Mouse (Mus musculus) forebrain, embryonic 13.5 days (tissue): ENCODE data around the gene Rpf2. TPM values are rescaled to one million over a fixed set of nuclear protein-coding genes. Genes with fewer than 3 reads are reported as not detected.

Source experiments
- ATAC-seq: fragments of 200-750 bp; cut with Nextera tagmentation; 2 replicates; pipeline ENCODE4 v1.8.0; 2017
- H3K27ac ChIP-seq: fragments of 300-500 bp; sonication (generic); 2 replicates; pipeline ENCODE4 v1.5.1; 2015; ENCODE audit warnings: inconsistent platforms, mild to moderate bottlenecking, moderate library complexity
- H3K27me3 ChIP-seq: fragments of 300-500 bp; sonication (generic); 2 replicates; pipeline ENCODE4 v1.6.1; 2015; ENCODE audit warnings: mild to moderate bottlenecking, inconsistent platforms
- H3K36me3 ChIP-seq: fragments of 300-500 bp; sonication (generic); 2 replicates; pipeline ENCODE4 v1.6.1; 2015; ENCODE audit warnings: mild to moderate bottlenecking, inconsistent platforms; ENCODE audit not compliant: poor library complexity, severe bottlenecking
- H3K4me1 ChIP-seq: fragments of 300-500 bp; sonication (generic); 2 replicates; pipeline ENCODE4 v1.6.1; 2015; ENCODE audit warnings: inconsistent platforms
- H3K4me2 ChIP-seq: fragments of 300-500 bp; sonication (generic); 2 replicates; pipeline ENCODE4 v1.6.1; 2015; ENCODE audit warnings: inconsistent platforms, mild to moderate bottlenecking, moderate library complexity
- H3K4me3 ChIP-seq: fragments of 300-500 bp; sonication (generic); 2 replicates; pipeline ENCODE4 v1.5.1; 2015; ENCODE audit warnings: mild to moderate bottlenecking, inconsistent platforms
- H3K9ac ChIP-seq: fragments of 300-500 bp; sonication (generic); 2 replicates; pipeline ENCODE4 v1.6.1; 2015; ENCODE audit warnings: mild to moderate bottlenecking, inconsistent platforms
- H3K9me3 ChIP-seq: fragments of 300-500 bp; sonication (generic); replicated peaks from 2 replicates; pipeline ENCODE4 v1.6.1; 2016; ENCODE audit warnings: inconsistent platforms
- WGBS: fragments of 180-500 bp; shearing (Covaris S2); methylation state at CpG from one replicate; pipeline ENCODE4 v1.1.7; 2015; 5-methylcytosine and 5-hydroxymethylcytosine counted together
- polyA plus RNA-seq: library from polyadenylated mRNA; unstranded; fragments of >200 nt; fragmentation: Nextera tagmentation; extraction: Ambion mirVana; gene quantifications from 2 replicates; pipeline ENCODE4 v1.2.1, GENCODE M21; 2015

The Rpf2 gene
- 80.9 and 84.4 TPM in 2 replicates for polyA plus RNA-seq

DNA sequence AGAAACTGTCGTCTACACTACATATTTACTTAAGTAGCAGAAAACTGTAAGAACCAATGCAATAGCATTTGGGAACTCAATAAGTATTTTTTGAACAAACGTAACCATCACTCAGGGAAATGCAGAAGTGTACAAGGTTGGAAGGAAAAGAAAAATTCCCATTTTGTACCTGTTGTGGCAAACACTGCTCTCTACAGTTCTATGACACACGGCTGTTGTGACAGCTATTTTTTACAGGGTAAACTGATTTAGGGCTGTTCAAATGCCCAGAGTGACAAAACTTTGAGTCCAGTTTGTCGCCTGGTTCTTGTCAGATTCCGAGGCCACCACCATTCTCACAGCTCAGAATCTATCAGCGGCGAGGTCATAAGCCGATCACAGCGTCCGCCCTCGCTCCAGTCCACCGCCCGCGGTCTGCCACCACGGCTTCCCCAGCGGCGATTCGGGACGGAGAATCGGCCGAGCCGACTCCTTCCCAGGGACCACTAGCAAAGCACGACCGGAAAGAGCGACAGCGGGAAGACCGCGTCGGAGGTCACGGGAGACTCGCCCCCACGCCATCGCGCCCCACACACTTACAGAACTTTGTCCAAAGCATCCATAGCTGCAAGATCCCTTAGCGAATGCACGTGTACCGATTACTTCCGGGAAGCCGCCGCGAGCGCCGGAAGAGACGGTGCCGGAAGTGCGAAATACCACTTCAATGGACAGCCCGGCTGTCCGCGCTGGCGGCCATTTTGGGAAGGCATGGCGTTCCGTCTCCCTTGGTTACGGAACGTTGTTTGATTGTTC lies at the start of gene Rpf2:
TSS of gene Rpf2 (minus strand) at position 663 of the 792 bp plus-strand sequence.
- Histone ChIP-seq H3K4me1 (peaks cover 12% of the 10 kb centered on the region; the same call in 1 of the 2 replicates), H3K9me3 (no peaks in the 10 kb centered on the region), H3K36me3 (peaks cover 66% of the 10 kb centered on the region), H3K4me2 (peak within 1 kb of the TSS; percentile 78), H3K27me3 (no peaks in the 10 kb centered on the region), H3K27ac (peak within 1 kb of the TSS; percentile 49), H3K9ac (peak within 1 kb of the TSS; percentile 72), H3K4me3 (peak within 1 kb of the TSS; percentile 73)
- peak; percentile 96 for ATAC-seq
- under 1% methylated on average over 54 of the region's 54 CpGs for WGBS

- Histone ChIP-seq H3K4me3 (no peak overlapping the region), H3K9me3 (no peaks in the 10 kb centered on the region), H3K36me3 (peaks cover 34% of the 10 kb centered on the region), H3K27ac (no peak overlapping the region), H3K9ac (no peak overlapping the region), H3K4me2 (no peak overlapping the region), H3K27me3 (no peaks in the 10 kb centered on the region), H3K4me1 (peaks cover 21% of the 10 kb centered on the region; the same call in 1 of the 2 replicates)
- ATAC-seq: no peak
- 92% methylated on average over 6 of the region's 6 CpGs for WGBS
Measured at GRCm38 (mm10) chr10:40292640-40293039, 45.8 kb upstream of the Rpf2 start.

DNA sequence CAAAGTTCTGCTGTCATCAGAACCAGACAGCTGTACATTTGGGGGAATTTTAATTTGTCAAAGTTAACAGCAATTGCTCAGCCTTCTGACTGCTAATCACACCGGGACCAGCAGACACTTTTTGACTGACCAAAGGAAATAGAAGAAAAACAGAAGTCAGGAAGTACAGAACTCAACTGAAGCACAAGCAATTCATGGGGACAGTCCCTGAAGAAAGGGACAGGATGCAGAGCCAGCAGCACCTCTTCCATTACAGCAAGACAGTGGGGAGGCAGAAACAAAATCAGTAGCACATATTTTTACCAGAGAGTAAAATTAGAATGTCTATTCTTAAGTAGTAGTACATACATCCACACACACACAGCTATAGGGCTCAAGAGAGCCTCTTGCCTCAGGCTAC lies 39.9 kb upstream of the Rpf2 start:
- Histone ChIP-seq H3K4me3 (no peak overlapping the region), H3K27ac (no peak overlapping the region), H3K4me1 (no peaks in the 10 kb centered on the region), H3K9me3 (no peaks in the 10 kb centered on the region), H3K27me3 (no peaks in the 10 kb centered on the region), H3K9ac (no peak overlapping the region), H3K36me3 (peaks cover 47% of the 10 kb centered on the region), H3K4me2 (no peak overlapping the region)
- WGBS: 94% methylated on average over 1 of the region's 1 CpGs
- ATAC-seq: no peak

DNA sequence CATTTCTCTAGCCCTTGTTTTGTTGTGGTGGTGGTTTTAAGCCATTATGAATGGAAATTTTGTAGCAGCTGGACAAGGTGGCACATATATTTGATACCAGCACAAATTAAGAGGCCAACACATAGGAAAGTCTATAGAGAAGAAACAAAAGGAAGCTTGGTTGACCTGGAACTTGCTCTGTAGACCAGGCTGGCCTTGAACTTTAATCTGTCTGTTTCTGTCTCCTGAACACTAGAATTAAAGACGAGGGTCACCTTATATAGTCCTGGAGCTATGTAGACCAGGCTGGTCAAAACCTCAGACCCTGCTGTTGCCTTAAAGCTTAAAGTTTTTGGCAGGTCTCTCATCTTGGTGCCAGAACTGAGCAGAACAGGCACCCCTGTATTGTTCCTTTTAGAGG lies 38.7 kb upstream of the Rpf2 start:
- H3K27ac ChIP-seq: no peak overlapping the region
- H3K4me2 ChIP-seq: no peak overlapping the region
- no peaks in the 10 kb centered on the region for H3K4me1 ChIP-seq
- peaks cover 36% of the 10 kb centered on the region for H3K36me3 ChIP-seq
- no peak overlapping the region for H3K9ac ChIP-seq
- no peak overlapping the region for H3K4me3 ChIP-seq
- no peaks in the 10 kb centered on the region for H3K27me3 ChIP-seq
- 92% methylated on average over 1 of the region's 1 CpGs for WGBS
- ATAC-seq: no peak
- H3K9me3 ChIP-seq: no peaks in the 10 kb centered on the region

DNA sequence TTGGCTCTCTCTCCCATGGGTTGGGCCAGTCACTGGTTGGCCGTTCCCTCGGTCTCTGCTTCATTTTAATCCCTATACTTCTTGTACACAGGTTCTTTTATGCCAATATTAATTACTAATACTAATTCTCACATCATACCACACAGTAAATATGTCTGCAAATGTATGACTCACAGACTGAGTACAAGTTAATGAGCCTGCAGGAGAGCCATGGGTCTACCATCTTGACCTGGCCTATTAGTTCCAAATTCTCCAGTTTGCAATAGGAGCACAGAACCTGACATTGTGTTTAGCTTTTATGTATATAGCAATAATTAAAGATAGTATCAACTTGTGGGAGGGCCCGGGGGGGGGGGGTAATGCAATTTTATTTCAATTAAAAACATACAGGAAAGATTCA lies 38.2 kb upstream of the Rpf2 start:
- no peak for ATAC-seq

DNA sequence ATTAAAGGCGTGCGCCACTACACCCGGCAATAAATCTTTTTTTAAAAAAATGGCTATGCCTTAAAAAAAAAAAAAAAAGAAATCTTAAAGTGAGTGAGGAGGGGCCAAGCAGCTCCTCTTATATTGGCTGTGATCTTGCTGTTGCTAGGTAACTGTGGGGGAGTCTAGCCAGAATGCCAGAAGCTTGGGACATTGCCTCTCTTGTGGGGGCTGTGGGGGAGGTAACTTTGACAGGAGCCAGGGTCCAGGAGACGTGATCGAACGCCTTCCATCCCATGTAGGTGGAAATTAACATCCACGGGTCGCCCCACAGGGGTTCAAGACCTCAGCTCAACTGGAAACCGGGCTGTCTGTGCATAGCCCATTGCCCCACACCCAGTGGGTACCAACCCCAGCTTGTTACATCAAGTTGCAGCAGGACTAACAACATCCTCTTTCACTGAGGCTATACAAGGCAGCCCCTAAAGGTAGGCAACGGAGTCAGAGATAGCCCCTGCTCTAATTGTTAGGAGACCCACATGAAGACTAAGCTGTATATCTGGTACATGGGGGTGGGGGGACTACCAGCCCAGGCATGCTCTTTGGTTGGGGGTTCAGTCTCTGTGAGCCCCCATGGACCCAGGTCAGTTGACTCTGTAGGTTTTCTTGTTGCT lies 37.5 kb upstream of the Rpf2 start:
- H3K9ac ChIP-seq: no peak overlapping the region
- no peaks in the 10 kb centered on the region for H3K4me1 ChIP-seq
- H3K9me3 ChIP-seq: no peaks in the 10 kb centered on the region
- 82% methylated on average over 10 of the region's 10 CpGs for WGBS
- H3K27me3 ChIP-seq: no peaks in the 10 kb centered on the region
- no peak overlapping the region for H3K4me3 ChIP-seq
- H3K36me3 ChIP-seq: peaks cover 26% of the 10 kb centered on the region
- no peak overlapping the region for H3K4me2 ChIP-seq
- H3K27ac ChIP-seq: no peak overlapping the region
- ATAC-seq: peak; percentile 71

More for the DNA sequence above, 38.2 kb upstream of the Rpf2 start:
- H3K27ac ChIP-seq: no peak overlapping the region
- H3K9me3 ChIP-seq: no peaks in the 10 kb centered on the region
- H3K27me3 ChIP-seq: no peaks in the 10 kb centered on the region
- H3K4me3 ChIP-seq: no peak overlapping the region
- H3K4me2 ChIP-seq: no peak overlapping the region
- no peaks in the 10 kb centered on the region for H3K4me1 ChIP-seq
- H3K36me3 ChIP-seq: peaks cover 31% of the 10 kb centered on the region
- WGBS: 87% methylated on average over 3 of the region's 3 CpGs
- H3K9ac ChIP-seq: no peak overlapping the region

DNA sequence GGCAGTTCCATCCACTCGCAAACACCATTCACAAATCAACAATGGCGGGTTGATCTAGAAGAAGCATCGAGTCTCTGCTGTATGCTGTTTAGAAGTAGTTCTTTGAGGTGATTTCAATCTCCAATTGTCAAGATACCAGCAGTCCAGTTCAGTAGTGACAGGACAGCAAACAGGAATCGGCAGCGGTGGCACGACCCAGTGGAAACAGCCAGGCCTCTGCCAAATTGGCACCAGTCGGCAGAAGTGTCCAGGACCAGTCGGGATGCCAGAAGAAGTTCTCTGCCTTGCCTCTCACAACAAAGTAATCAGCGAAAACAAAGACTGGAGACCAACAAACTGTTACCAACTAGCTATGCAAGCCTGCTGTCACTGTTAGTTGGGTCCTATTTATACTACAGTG lies 36.8 kb upstream of the Rpf2 start:
- no peak overlapping the region for H3K4me2 ChIP-seq
- ATAC-seq: no peak; the same call in 1 of the 2 replicates
- H3K4me3 ChIP-seq: no peak overlapping the region
- no peaks in the 10 kb centered on the region for H3K9me3 ChIP-seq
- no peaks in the 10 kb centered on the region for H3K4me1 ChIP-seq
- peaks cover 25% of the 10 kb centered on the region for H3K36me3 ChIP-seq
- WGBS: 94% methylated on average over 9 of the region's 9 CpGs
- H3K27me3 ChIP-seq: no peaks in the 10 kb centered on the region
- H3K9ac ChIP-seq: no peak overlapping the region
- no peak overlapping the region for H3K27ac ChIP-seq

DNA sequence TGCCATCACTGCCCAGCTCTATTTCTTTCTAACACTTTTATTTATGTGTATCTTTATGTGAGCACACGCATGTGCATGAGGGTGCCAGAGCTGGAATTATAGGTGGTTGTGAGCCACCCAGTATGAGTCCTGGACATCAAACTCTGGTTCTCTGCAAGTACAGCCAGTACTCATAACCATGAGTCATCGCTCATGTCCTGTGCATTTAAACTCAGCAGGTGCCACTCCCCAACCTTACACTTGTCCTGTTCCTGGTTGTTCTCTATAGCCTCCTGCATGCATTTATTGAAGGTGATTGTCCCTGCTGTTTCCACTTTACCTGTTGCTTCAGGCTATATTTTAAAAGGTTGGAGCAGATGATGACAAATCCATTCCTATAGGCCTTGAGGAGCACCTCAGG lies 34.7 kb upstream of the Rpf2 start:
- peaks cover 18% of the 10 kb centered on the region for H3K36me3 ChIP-seq
- H3K27me3 ChIP-seq: no peaks in the 10 kb centered on the region
- no peak overlapping the region for H3K9ac ChIP-seq
- H3K4me1 ChIP-seq: no peaks in the 10 kb centered on the region
- no peak for ATAC-seq
- H3K9me3 ChIP-seq: no peaks in the 10 kb centered on the region
- no peak overlapping the region for H3K4me3 ChIP-seq
- H3K4me2 ChIP-seq: no peak overlapping the region
- WGBS: 97% methylated on average over 2 of the region's 2 CpGs
- no peak overlapping the region for H3K27ac ChIP-seq

GRCm38 (mm10) chr10:40278317-40278716 lies 31.5 kb upstream of the Rpf2 start:
- Histone ChIP-seq H3K4me1 (no peaks in the 10 kb centered on the region), H3K27ac (no peak overlapping the region), H3K27me3 (no peaks in the 10 kb centered on the region), H3K36me3 (peaks cover under 1% of the 10 kb centered on the region; the same call in 1 of the 2 replicates), H3K4me2 (no peak overlapping the region), H3K4me3 (no peak overlapping the region), H3K9me3 (no peaks in the 10 kb centered on the region), H3K9ac (no peak overlapping the region)
- WGBS: 74% methylated on average over 5 of the region's 5 CpGs
- no peak for ATAC-seq

DNA sequence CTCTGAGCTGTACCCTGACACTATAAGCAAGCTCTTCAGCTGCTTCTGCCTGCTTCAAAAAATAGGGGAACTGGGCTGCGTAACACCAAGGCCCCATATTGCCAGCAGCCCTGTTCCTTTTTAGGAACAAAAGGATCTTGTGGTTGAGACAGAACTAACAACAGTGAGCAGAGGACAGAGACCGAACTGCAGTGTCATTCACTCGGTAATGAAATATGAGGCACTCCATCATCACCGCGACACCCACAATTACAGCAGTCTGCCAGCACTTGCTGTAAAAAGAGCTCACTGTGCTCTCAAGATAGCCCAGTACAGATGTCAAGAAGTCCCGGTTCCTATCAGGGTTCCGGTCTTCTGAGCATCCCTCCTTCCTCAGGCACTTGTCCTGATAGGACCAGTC lies 29.2 kb upstream of the Rpf2 start:
- H3K36me3 ChIP-seq: no peaks in the 10 kb centered on the region
- no peak overlapping the region for H3K27ac ChIP-seq
- H3K27me3 ChIP-seq: no peaks in the 10 kb centered on the region
- no peak overlapping the region for H3K4me2 ChIP-seq
- no peak for ATAC-seq
- no peaks in the 10 kb centered on the region for H3K9me3 ChIP-seq
- 83% methylated on average over 7 of the region's 7 CpGs for WGBS
- no peak overlapping the region for H3K4me3 ChIP-seq
- H3K4me1 ChIP-seq: no peaks in the 10 kb centered on the region
- no peak overlapping the region for H3K9ac ChIP-seq

DNA sequence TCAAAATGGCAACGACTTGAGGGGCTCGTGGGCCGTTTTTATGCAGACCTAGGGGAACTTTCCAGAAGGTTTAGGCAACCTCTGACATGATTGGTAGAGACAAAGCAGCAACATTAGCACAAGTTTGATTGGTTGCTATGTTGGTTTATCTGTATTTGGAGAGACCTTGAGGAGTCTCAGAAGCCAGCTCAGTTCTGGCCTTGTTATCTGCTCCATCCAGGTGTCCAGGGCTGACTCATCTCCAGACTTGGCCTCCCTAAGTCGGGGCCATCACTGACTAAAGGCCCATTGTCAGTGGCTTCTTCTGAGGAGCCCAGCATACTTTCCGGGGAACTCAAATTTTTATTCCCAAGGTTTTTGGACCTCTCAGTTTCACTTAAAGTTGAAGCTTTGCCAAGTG lies 27.1 kb upstream of the Rpf2 start:
- H3K27me3 ChIP-seq: no peaks in the 10 kb centered on the region
- no peaks in the 10 kb centered on the region for H3K9me3 ChIP-seq
- no peak overlapping the region for H3K27ac ChIP-seq
- H3K36me3 ChIP-seq: no peaks in the 10 kb centered on the region
- 90% methylated on average over 5 of the region's 5 CpGs for WGBS
- H3K4me3 ChIP-seq: no peak overlapping the region
- ATAC-seq: no peak
- H3K4me2 ChIP-seq: no peak overlapping the region
- no peak overlapping the region for H3K9ac ChIP-seq
- no peaks in the 10 kb centered on the region for H3K4me1 ChIP-seq

DNA sequence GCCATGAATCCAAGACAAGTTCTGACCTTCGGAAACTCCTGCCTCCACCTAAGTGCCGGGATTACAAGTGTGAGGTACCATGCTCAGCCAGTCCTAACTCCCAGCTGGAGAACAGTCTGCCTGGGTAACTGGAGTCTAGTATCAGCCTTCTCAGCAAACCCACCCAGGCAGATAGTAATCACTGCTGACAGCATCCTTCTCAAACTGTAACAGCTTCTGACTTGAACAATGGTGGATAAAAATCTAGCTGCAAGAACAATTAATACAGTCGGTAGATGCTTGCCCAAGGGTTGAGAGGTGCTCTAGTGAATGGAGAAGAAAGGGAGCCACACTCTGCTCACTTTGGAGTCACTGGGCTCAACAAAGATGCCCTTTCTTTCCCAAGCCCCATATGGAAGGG lies 24.4 kb upstream of the Rpf2 start:
- ATAC-seq: no peak
- no peak overlapping the region for H3K4me3 ChIP-seq
- no peaks in the 10 kb centered on the region for H3K4me1 ChIP-seq
- H3K9me3 ChIP-seq: no peaks in the 10 kb centered on the region
- no peak overlapping the region for H3K27ac ChIP-seq
- H3K36me3 ChIP-seq: no peaks in the 10 kb centered on the region
- no peak overlapping the region for H3K9ac ChIP-seq
- H3K4me2 ChIP-seq: no peak overlapping the region
- 87% methylated on average over 3 of the region's 3 CpGs for WGBS
- H3K27me3 ChIP-seq: no peaks in the 10 kb centered on the region
